Mouse (Mus musculus): Measurements from ENCODE around the gene Dgka. TPM values are rescaled to one million over a fixed set of nuclear protein-coding genes. Genes with fewer than 3 reads are reported as not detected.

Gene Dgka
- polyA plus RNA-seq (2014; fragmentation: Nextera tagmentation; extraction: Ambion mirVana): 6.9 and 7.0 TPM in 2 replicates

GRCm38 (mm10) chr10:128744680-128745601, at the start of gene Dgka:
Gene Dgka (minus strand): TSS chr10:128744855.
- ATAC-seq (ENCODE audit: insufficient read depth): no peak
- Histone ChIP-seq H3K4me1 (ENCODE audit: insufficient read depth) (peaks cover 11% of the 10 kb centered on the region; the same call in 1 of the 2 replicates), H3K36me3 (ENCODE audit: insufficient read depth) (no peaks in the 10 kb centered on the region), H3K27me3 (ENCODE audit: insufficient read depth, low read length) (peaks cover 7% of the 10 kb centered on the region; the same call in 1 of the 2 replicates), H3K9me3 (ENCODE audit: low read depth, low read length) (no peaks in the 10 kb centered on the region), H3K27ac (ENCODE audit: low read depth) (peak within 1 kb of the TSS; percentile 52), H3K4me2 (peak within 1 kb of the TSS; percentile 82), H3K4me3 (ENCODE audit: low read depth, low read length) (peak within 1 kb of the TSS; percentile 61), H3K9ac (peak within 1 kb of the TSS; percentile 70)
- WGBS: 16% methylated on average over 18 of the region's 18 CpGs
- no peak; the same call in 1 of the 2 replicates for TF ChIP-seq CTCF (IDR thresholded peaks at IDR 0.05; ENCODE audit: low read depth)
- DNase-seq: peak; percentile 60

GRCm38 (mm10) chr10:128794391-128794790, 49.7 kb upstream of the Dgka start:
- no peak for TF ChIP-seq CTCF (IDR thresholded peaks at IDR 0.05; ENCODE audit: low read depth)
- no peaks in the 10 kb centered on the region for H3K9me3 ChIP-seq (ENCODE audit: low read depth, low read length)
- no peak for DNase-seq
- WGBS: 80% methylated on average over 5 of the region's 5 CpGs
- peaks cover 4% of the 10 kb centered on the region; the same call in 1 of the 2 replicates for H3K36me3 ChIP-seq (ENCODE audit: insufficient read depth)
- no peak overlapping the region for H3K4me3 ChIP-seq (ENCODE audit: low read depth, low read length)
- H3K4me2 ChIP-seq: no peak overlapping the region
- H3K27ac ChIP-seq (ENCODE audit: low read depth): no peak overlapping the region
- no peak overlapping the region for H3K9ac ChIP-seq
- H3K4me1 ChIP-seq (ENCODE audit: insufficient read depth): no peaks in the 10 kb centered on the region
- no peak for ATAC-seq (ENCODE audit: insufficient read depth)
- no peaks in the 10 kb centered on the region for H3K27me3 ChIP-seq (ENCODE audit: insufficient read depth, low read length)

GRCm38 (mm10) chr10:128793258-128793657, 48.6 kb upstream of the Dgka start:
- no peak overlapping the region for H3K27ac ChIP-seq (ENCODE audit: low read depth)
- DNase-seq: no peak
- WGBS: 79% methylated on average over 1 of the region's 1 CpGs
- H3K36me3 ChIP-seq (ENCODE audit: insufficient read depth): no peaks in the 10 kb centered on the region
- no peak for TF ChIP-seq CTCF (IDR thresholded peaks at IDR 0.05; ENCODE audit: low read depth)
- no peaks in the 10 kb centered on the region for H3K4me1 ChIP-seq (ENCODE audit: insufficient read depth)
- no peaks in the 10 kb centered on the region for H3K9me3 ChIP-seq (ENCODE audit: low read depth, low read length)
- no peaks in the 10 kb centered on the region for H3K27me3 ChIP-seq (ENCODE audit: insufficient read depth, low read length)
- H3K4me2 ChIP-seq: no peak overlapping the region
- ATAC-seq (ENCODE audit: insufficient read depth): no peak
- H3K4me3 ChIP-seq (ENCODE audit: low read depth, low read length): no peak overlapping the region
- no peak overlapping the region for H3K9ac ChIP-seq

- Histone ChIP-seq H3K36me3 (ENCODE audit: insufficient read depth) (no peaks in the 10 kb centered on the region), H3K4me1 (ENCODE audit: insufficient read depth) (no peaks in the 10 kb centered on the region), H3K4me2 (no peak overlapping the region), H3K4me3 (ENCODE audit: low read depth, low read length) (no peak overlapping the region), H3K9ac (no peak overlapping the region), H3K27ac (ENCODE audit: low read depth) (no peak overlapping the region), H3K27me3 (ENCODE audit: insufficient read depth, low read length) (no peaks in the 10 kb centered on the region), H3K9me3 (ENCODE audit: low read depth, low read length) (no peaks in the 10 kb centered on the region)
- no peak for TF ChIP-seq CTCF (IDR thresholded peaks at IDR 0.05; ENCODE audit: low read depth)
- ATAC-seq (ENCODE audit: insufficient read depth): no peak
- DNase-seq: no peak
Observed at GRCm38 (mm10) chr10:128792041-128792440, 47.4 kb upstream of the Dgka start.

GRCm38 (mm10) chr10:128790398-128791124, 45.9 kb upstream of the Dgka start, which contains the start of gene Mmp19:
Gene Mmp19 (plus strand): TSS chr10:128790910.
- Histone ChIP-seq H3K27me3 (ENCODE audit: insufficient read depth, low read length) (no peaks in the 10 kb centered on the region), H3K27ac (ENCODE audit: low read depth) (no peak within 1 kb of the TSS), H3K4me2 (peak within 1 kb of the TSS; percentile 35; the same call in 1 of the 2 replicates), H3K9ac (no peak within 1 kb of the TSS), H3K36me3 (ENCODE audit: insufficient read depth) (no peaks in the 10 kb centered on the region), H3K4me3 (ENCODE audit: low read depth, low read length) (peak within 1 kb of the TSS; percentile 11; the same call in 1 of the 2 replicates), H3K4me1 (ENCODE audit: insufficient read depth) (no peaks in the 10 kb centered on the region), H3K9me3 (ENCODE audit: low read depth, low read length) (no peaks in the 10 kb centered on the region)
- WGBS: 60% methylated on average over 7 of the region's 7 CpGs
- no peak for TF ChIP-seq CTCF (IDR thresholded peaks at IDR 0.05; ENCODE audit: low read depth)
- DNase-seq (peak; percentile 5), ATAC-seq (ENCODE audit: insufficient read depth) (peak; percentile 31; the same call in 1 of the 2 replicates)

- peaks cover 6% of the 10 kb centered on the region; the same call in 1 of the 2 replicates for H3K4me1 ChIP-seq (ENCODE audit: insufficient read depth)
- no peak overlapping the region for H3K27ac ChIP-seq (ENCODE audit: low read depth)
- no peak overlapping the region for H3K4me3 ChIP-seq (ENCODE audit: low read depth, low read length)
- TF ChIP-seq CTCF (IDR thresholded peaks at IDR 0.05; ENCODE audit: low read depth): no peak
- WGBS: 84% methylated on average over 1 of the region's 1 CpGs
- no peaks in the 10 kb centered on the region for H3K36me3 ChIP-seq (ENCODE audit: insufficient read depth)
- H3K9ac ChIP-seq: no peak overlapping the region
- H3K9me3 ChIP-seq (ENCODE audit: low read depth, low read length): no peaks in the 10 kb centered on the region
- DNase-seq: no peak
- H3K27me3 ChIP-seq (ENCODE audit: insufficient read depth, low read length): no peaks in the 10 kb centered on the region
- ATAC-seq (ENCODE audit: insufficient read depth): no peak
- no peak overlapping the region for H3K4me2 ChIP-seq
Observed at GRCm38 (mm10) chr10:128780200-128780599, 35.5 kb upstream of the Dgka start.

Data from lung, embryonic 14.5 days (tissue).